Mouse (Mus musculus) ES-E14 (cell line): ENCODE results near the gene Alk.

Experiments used
- HCFC1 ChIP-seq: IDR thresholded peaks from 2 replicates; pipeline ENCODE4 v1.6.1; 2012; ENCODE audit warnings: low read length, inconsistent platforms, borderline replicate concordance; ENCODE audit not compliant: insufficient read depth
- MAFK ChIP-seq: IDR thresholded peaks from 2 replicates; pipeline ENCODE4 v1.6.1; 2014; ENCODE audit warnings: mild to moderate bottlenecking, low read depth, low read length, inconsistent platforms; ENCODE audit not compliant: insufficient read depth
- ZC3H11A ChIP-seq: IDR thresholded peaks from 2 replicates; pipeline ENCODE4 v1.6.1; 2012; ENCODE audit warnings: low read depth, mild to moderate bottlenecking, inconsistent platforms, low read length, borderline replicate concordance
- ZNF384 ChIP-seq: IDR thresholded peaks from 2 replicates; pipeline ENCODE4 v1.6.1; 2012; ENCODE audit warnings: low read depth, low read length, inconsistent platforms

DNA sequence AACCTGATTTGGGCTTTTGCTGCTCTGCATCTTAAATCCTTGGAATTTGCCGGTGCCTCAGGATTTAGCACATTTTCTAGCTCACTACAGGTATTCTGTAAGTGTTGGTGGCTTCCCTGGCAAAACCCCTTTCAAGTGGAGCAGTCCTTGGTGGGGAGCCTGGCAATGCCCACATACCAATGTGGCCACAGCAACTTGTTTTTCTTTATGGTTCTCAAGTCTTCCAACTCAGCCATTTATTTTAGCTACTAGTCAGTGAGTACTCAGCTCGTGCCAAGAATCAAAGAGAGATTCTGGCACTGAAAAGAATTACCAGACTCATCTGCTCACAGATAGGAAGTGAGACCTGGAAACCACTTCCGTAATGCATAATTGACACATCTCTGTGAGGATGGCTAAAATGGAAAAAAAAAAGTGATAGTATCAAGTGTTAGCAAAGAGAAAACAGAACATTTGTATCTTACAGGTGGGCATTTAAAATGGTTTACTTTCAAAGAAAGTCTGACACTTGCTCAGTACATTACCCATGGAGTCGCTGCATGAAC is 614.2 kb downstream of the Alk start:
- TF ChIP-seq ZC3H11A = no peak
- no peak for TF ChIP-seq MAFK
- no peak for TF ChIP-seq ZNF384
- no peak for TF ChIP-seq HCFC1
